Mouse (Mus musculus): Measurements from ENCODE around the gene Ssxb2. TPM values are rescaled to one million over a fixed set of nuclear protein-coding genes. Genes with fewer than 3 reads are reported as not detected.

The Ssxb2 gene
- not detected for polyA plus RNA-seq (2012; fragmentation: generic; extraction: Trizol)

GRCm38 (mm10) chrX:8461626-8462025, at the start of gene Ssxb2:
Ssxb2 (minus strand) TSS chrX:8461726.

GRCm38 (mm10) chrX:8413005-8413404, 48.5 kb downstream of the Ssxb2 start, which contains the start of gene Ssxb1:
Ssxb1 (plus strand) TSS chrX:8413305.

Other genes with a start within 250 kb of the Ssxb2 start
- gene Ftsj1, start 209.3 kb downstream of the Ssxb2 start, polyA plus RNA-seq (2012; fragmentation: generic; extraction: Trizol) = 10 to 100 TPM; 19.7 to 34.4 TPM
- gene Slc38a5, start 190.6 kb downstream of the Ssxb2 start, polyA plus RNA-seq (2012; fragmentation: generic; extraction: Trizol) = not detected
- not detected for gene Ssxb10, start 134.3 kb downstream of the Ssxb2 start, polyA plus RNA-seq (2012; fragmentation: generic; extraction: Trizol)
- not detected for gene Ssxb9, start 94.7 kb downstream of the Ssxb2 start, polyA plus RNA-seq (2012; fragmentation: generic; extraction: Trizol)
- gene Ssxb1, start 48.4 kb downstream of the Ssxb2 start, polyA plus RNA-seq (2012; fragmentation: generic; extraction: Trizol) = not detected
- not detected for gene Gm14459, start 63.2 kb upstream of the Ssxb2 start, polyA plus RNA-seq (2012; fragmentation: generic; extraction: Trizol)
- not detected for gene Ssxb6, start 86.5 kb upstream of the Ssxb2 start, polyA plus RNA-seq (2012; fragmentation: generic; extraction: Trizol)
- gene Ssxb3, start 130.1 kb upstream of the Ssxb2 start, polyA plus RNA-seq (2012; fragmentation: generic; extraction: Trizol) = not detected
- not detected for gene Ssxb8, start 229.1 kb upstream of the Ssxb2 start, polyA plus RNA-seq (2012; fragmentation: generic; extraction: Trizol)

All from C3H10T1/2 (cell line).